Mouse (Mus musculus) neural tube, embryonic 12.5 days (tissue): ENCODE measurements around the gene Dclk1. TPM values are rescaled to one million over a fixed set of nuclear protein-coding genes. Genes with fewer than 3 reads are reported as not detected.

Source experiments
- ATAC-seq: fragments of 200-750 bp; cut with Nextera tagmentation; 2 replicates; pipeline ENCODE4 v1.8.0; 2017; ENCODE audit warnings: low read depth, mild to moderate bottlenecking, moderate TSS enrichment, moderate library complexity; ENCODE audit not compliant: low FRiP score
- H3K27ac ChIP-seq: fragments of 300-500 bp; sonication (generic); 2 replicates; pipeline ENCODE4 v1.5.1; 2016
- H3K27me3 ChIP-seq: fragments of 300-500 bp; sonication (generic); replicated peaks from 2 replicates; pipeline ENCODE4 v1.6.1; 2016; ENCODE audit warnings: mild to moderate bottlenecking
- H3K36me3 ChIP-seq: fragments of 300-500 bp; sonication (generic); 2 replicates; pipeline ENCODE4 v1.6.1; 2016; ENCODE audit warnings: mild to moderate bottlenecking
- H3K4me1 ChIP-seq: fragments of 300-500 bp; sonication (generic); 2 replicates; pipeline ENCODE4 v1.6.1; 2016
- H3K4me2 ChIP-seq: fragments of 300-500 bp; sonication (generic); replicated peaks from 2 replicates; pipeline ENCODE4 v1.6.1; 2016; ENCODE audit warnings: mild to moderate bottlenecking
- H3K4me3 ChIP-seq: fragments of 300-500 bp; sonication (generic); 2 replicates; pipeline ENCODE4 v1.5.1; 2016
- H3K9ac ChIP-seq: fragments of 300-500 bp; sonication (generic); 2 replicates; pipeline ENCODE4 v1.6.1; 2016; ENCODE audit warnings: mild to moderate bottlenecking
- H3K9me3 ChIP-seq: fragments of 300-500 bp; sonication (generic); 2 replicates; pipeline ENCODE4 v1.6.1; 2016; ENCODE audit warnings: mild to moderate bottlenecking
- WGBS: fragments of 180-500 bp; shearing (Covaris S2); methylation state at CpG from one replicate; pipeline ENCODE4 v1.1.7; 2016; 5-methylcytosine and 5-hydroxymethylcytosine counted together
- polyA plus RNA-seq: library from polyadenylated mRNA; unstranded; fragments of >200 nt; fragmentation: Nextera tagmentation; extraction: Ambion mirVana; gene quantifications from 2 replicates; pipeline ENCODE4 v1.2.1, GENCODE M21; 2016

Dclk1 gene
- polyA plus RNA-seq, 1 experiment from 2014 or later = 171 TPM

DNA sequence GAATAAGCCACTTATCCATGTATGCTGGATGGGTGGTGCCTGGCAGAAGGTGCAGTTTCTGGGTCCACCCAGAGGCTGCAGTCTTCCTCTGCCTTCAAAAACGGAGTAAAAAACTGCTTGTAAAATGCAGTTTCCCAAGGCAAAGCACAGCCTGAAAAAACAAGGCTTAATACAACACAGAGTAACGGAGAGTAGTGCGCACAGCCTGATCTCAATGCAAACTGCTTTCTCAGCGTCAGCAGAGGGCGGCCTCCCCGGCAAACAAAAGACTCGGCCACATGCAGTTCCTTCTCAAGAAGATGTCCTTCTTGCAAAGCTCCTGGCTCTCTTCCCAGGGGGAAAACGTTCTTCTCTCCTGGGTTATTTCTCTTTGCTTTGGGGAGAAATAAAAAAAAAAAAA lies 300.1 kb downstream of the Dclk1 start:
- Histone ChIP-seq H3K4me3 (no peak overlapping the region), H3K9ac (no peak overlapping the region), H3K4me1 (peaks cover 33% of the 10 kb centered on the region), H3K36me3 (no peaks in the 10 kb centered on the region), H3K4me2 (no peak overlapping the region), H3K27me3 (no peaks in the 10 kb centered on the region), H3K27ac (no peak overlapping the region), H3K9me3 (no peaks in the 10 kb centered on the region)
- peak; percentile 14; the same call in 1 of the 2 replicates for ATAC-seq
- 13% methylated on average over 8 of the region's 8 CpGs for WGBS

GRCm38 (mm10) chr3:55542947-55543346 lies 300.8 kb downstream of the Dclk1 start:
- WGBS = 82% methylated on average over 16 of the region's 16 CpGs
- H3K27ac ChIP-seq = no peak overlapping the region
- no peaks in the 10 kb centered on the region for H3K27me3 ChIP-seq
- no peaks in the 10 kb centered on the region for H3K36me3 ChIP-seq
- ATAC-seq = no peak
- no peak overlapping the region for H3K4me3 ChIP-seq
- no peaks in the 10 kb centered on the region for H3K9me3 ChIP-seq
- peaks cover 26% of the 10 kb centered on the region for H3K4me1 ChIP-seq
- H3K4me2 ChIP-seq = no peak overlapping the region
- H3K9ac ChIP-seq = no peak overlapping the region

DNA sequence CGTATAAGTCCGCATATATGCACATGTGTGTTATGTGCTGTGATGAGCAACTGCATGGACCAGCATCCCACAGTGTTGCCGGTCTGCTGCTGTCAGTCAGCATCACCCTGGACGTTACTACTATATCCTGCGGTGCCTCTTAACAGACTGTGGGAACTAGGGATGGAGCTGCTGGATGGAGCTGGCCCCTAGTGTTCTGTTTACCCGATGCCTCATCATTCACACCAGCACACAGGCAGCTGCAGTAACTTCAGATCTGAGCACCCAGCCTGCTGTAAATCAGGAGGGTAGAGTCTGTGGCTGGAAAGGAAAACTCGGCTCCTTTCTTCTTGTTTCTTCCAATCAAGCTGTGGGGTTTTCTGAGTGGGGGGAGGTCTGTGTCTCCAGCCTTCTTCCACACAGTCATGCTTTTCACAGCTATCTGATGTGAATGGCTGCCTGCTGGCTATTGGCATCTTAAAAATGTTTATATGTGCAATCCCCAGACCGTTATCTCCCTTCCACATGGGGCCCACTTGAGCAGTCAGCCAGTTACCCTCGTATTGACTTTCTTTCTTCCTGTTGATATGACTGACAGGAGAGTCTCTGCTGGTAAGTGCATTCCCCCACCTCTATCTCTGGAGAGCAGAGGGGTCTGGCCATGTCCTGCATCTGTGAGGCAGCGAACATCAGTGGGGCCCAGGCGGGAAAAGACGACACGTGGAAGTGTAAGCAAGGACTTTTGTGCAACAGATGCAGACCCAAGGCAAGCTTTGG lies 301.9 kb downstream of the Dclk1 start:
- Histone ChIP-seq H3K4me2 (no peak overlapping the region), H3K4me1 (peaks cover 23% of the 10 kb centered on the region), H3K27me3 (no peaks in the 10 kb centered on the region), H3K27ac (no peak overlapping the region), H3K9ac (no peak overlapping the region), H3K9me3 (no peaks in the 10 kb centered on the region), H3K36me3 (no peaks in the 10 kb centered on the region), H3K4me3 (no peak overlapping the region)
- WGBS = 51% methylated on average over 13 of the region's 13 CpGs
- ATAC-seq = peak; percentile 57; the same call in 1 of the 2 replicates

DNA sequence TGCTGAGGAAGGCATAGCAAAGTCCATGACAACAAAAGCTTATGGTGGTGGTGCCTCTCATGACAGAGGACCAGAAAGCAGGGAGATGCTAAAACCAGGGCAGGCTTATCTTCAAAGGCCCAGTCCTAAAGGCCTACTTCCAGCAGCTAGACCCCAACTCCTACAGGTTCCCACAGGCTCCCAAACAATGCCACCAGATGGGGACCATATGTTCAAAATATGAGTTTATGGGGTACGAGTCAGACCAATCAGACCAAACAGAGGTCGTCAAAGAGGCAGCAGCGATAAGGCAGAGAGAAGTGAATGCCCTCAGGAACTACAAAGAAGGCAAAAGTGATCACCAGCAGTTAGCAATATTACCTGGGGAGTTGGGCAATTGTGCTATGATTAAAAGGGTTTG lies 303.1 kb downstream of the Dclk1 start:
- Histone ChIP-seq H3K9me3 (no peaks in the 10 kb centered on the region), H3K4me3 (no peak overlapping the region), H3K27ac (no peak overlapping the region), H3K36me3 (no peaks in the 10 kb centered on the region), H3K4me1 (peaks cover 16% of the 10 kb centered on the region), H3K27me3 (no peaks in the 10 kb centered on the region), H3K9ac (no peak overlapping the region), H3K4me2 (no peak overlapping the region)
- ATAC-seq = no peak
- 68% methylated on average over 3 of the region's 3 CpGs for WGBS

DNA sequence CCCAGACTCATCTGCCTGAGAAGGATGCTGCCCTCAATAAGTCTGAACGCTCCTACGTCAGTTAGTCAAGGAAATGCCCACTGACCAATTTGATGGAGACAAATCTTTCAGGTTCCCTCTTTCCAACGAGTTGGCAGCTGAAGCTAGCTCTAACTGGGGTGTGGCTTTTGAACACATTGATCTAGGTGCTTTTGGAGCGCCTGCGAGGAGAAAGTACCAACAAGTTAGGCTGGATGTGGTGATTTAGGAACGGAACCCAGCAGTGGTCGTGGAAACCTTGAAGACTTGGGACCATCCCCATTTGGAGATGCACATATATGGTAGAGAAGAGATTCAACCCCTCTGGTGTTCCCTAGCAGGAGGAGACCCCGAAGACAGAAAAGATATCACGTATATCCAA lies 303.8 kb downstream of the Dclk1 start:
- Histone ChIP-seq H3K27ac (no peak overlapping the region), H3K4me1 (peaks cover 16% of the 10 kb centered on the region), H3K4me3 (no peak overlapping the region), H3K27me3 (no peaks in the 10 kb centered on the region), H3K4me2 (no peak overlapping the region), H3K9ac (no peak overlapping the region), H3K36me3 (no peaks in the 10 kb centered on the region), H3K9me3 (no peaks in the 10 kb centered on the region)
- ATAC-seq = no peak
- 92% methylated on average over 9 of the region's 9 CpGs for WGBS

DNA sequence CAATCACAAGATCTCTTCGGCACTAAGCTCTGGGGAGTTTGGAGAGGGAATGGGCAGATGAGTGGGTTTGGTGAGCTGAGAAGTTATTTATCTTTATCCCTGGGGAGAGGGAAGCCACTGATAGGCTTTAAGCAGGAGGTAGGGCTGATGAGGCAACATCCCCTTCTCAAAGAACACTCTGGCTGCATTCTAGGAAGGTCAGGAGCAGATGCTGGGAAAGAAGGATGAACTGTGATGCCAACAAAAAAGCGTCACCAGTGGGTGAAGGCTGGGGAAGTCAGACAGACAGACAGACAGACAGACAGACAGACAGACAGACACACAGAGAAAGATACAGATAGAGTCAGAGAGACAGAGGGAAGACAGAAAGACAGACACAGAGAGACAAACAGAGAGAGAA lies 304.9 kb downstream of the Dclk1 start:
- Histone ChIP-seq H3K27me3 (no peaks in the 10 kb centered on the region), H3K36me3 (no peaks in the 10 kb centered on the region), H3K4me2 (no peak overlapping the region), H3K9me3 (no peaks in the 10 kb centered on the region), H3K4me3 (no peak overlapping the region), H3K4me1 (peaks cover 16% of the 10 kb centered on the region), H3K27ac (no peak overlapping the region), H3K9ac (no peak overlapping the region)
- ATAC-seq = no peak
- 82% methylated on average over 2 of the region's 2 CpGs for WGBS

GRCm38 (mm10) chr3:55549376-55549775 lies 307.2 kb downstream of the Dclk1 start:
- H3K27ac ChIP-seq = no peak overlapping the region
- no peak overlapping the region for H3K4me2 ChIP-seq
- no peaks in the 10 kb centered on the region for H3K36me3 ChIP-seq
- ATAC-seq = no peak
- no peaks in the 10 kb centered on the region for H3K9me3 ChIP-seq
- H3K4me1 ChIP-seq = peaks cover 1% of the 10 kb centered on the region
- no peak overlapping the region for H3K4me3 ChIP-seq
- no peaks in the 10 kb centered on the region for H3K27me3 ChIP-seq
- H3K9ac ChIP-seq = no peak overlapping the region
- WGBS = 94% methylated on average over 7 of the region's 7 CpGs

GRCm38 (mm10) chr3:55550962-55551361 lies 308.8 kb downstream of the Dclk1 start:
- no peak overlapping the region for H3K4me3 ChIP-seq
- H3K27ac ChIP-seq = no peak overlapping the region
- WGBS = 77% methylated on average over 4 of the region's 4 CpGs
- ATAC-seq = no peak
- H3K27me3 ChIP-seq = no peaks in the 10 kb centered on the region
- H3K4me1 ChIP-seq = no peaks in the 10 kb centered on the region
- no peak overlapping the region for H3K4me2 ChIP-seq
- no peak overlapping the region for H3K9ac ChIP-seq
- H3K36me3 ChIP-seq = no peaks in the 10 kb centered on the region
- H3K9me3 ChIP-seq = no peaks in the 10 kb centered on the region

DNA sequence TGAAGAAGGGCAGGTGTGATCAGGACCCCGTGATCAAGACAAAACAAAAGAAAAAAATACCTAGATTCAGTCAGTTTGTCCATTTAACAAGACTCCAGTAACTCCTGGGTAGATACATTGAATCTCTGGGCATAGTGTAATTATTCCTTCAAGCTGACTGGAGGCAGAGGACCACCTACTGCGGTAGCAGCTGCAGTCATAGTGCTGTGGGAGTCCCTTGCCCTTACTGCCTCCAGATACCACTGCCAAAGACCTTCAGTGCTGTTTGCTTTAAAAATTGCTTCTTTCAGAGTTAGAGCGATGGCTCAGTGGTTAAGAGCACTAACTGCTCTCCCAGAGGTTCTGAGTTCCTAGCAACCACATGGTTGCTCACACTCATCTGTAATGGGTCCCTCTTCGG lies 309.7 kb downstream of the Dclk1 start:
- no peak overlapping the region for H3K4me3 ChIP-seq
- no peaks in the 10 kb centered on the region for H3K27me3 ChIP-seq
- no peaks in the 10 kb centered on the region for H3K9me3 ChIP-seq
- no peak overlapping the region for H3K27ac ChIP-seq
- H3K36me3 ChIP-seq = no peaks in the 10 kb centered on the region
- ATAC-seq = no peak
- 83% methylated on average over 4 of the region's 4 CpGs for WGBS
- no peak overlapping the region for H3K9ac ChIP-seq
- no peaks in the 10 kb centered on the region for H3K4me1 ChIP-seq
- H3K4me2 ChIP-seq = no peak overlapping the region

GRCm38 (mm10) chr3:55553031-55553430 lies 310.9 kb downstream of the Dclk1 start:
- WGBS = 93% methylated on average over 9 of the region's 9 CpGs
- H3K9me3 ChIP-seq = no peaks in the 10 kb centered on the region
- no peak overlapping the region for H3K4me3 ChIP-seq
- ATAC-seq = no peak
- H3K4me2 ChIP-seq = no peak overlapping the region
- H3K9ac ChIP-seq = no peak overlapping the region
- H3K4me1 ChIP-seq = no peaks in the 10 kb centered on the region
- H3K27ac ChIP-seq = no peak overlapping the region
- no peaks in the 10 kb centered on the region for H3K27me3 ChIP-seq
- H3K36me3 ChIP-seq = no peaks in the 10 kb centered on the region

GRCm38 (mm10) chr3:55555848-55556247 lies 313.7 kb downstream of the Dclk1 start:
- Histone ChIP-seq H3K36me3 (no peaks in the 10 kb centered on the region), H3K9me3 (no peaks in the 10 kb centered on the region), H3K4me3 (no peak overlapping the region), H3K27me3 (no peaks in the 10 kb centered on the region), H3K4me2 (no peak overlapping the region), H3K4me1 (no peaks in the 10 kb centered on the region), H3K27ac (no peak overlapping the region), H3K9ac (no peak overlapping the region)
- no peak for ATAC-seq
- WGBS = 90% methylated on average over 6 of the region's 6 CpGs

DNA sequence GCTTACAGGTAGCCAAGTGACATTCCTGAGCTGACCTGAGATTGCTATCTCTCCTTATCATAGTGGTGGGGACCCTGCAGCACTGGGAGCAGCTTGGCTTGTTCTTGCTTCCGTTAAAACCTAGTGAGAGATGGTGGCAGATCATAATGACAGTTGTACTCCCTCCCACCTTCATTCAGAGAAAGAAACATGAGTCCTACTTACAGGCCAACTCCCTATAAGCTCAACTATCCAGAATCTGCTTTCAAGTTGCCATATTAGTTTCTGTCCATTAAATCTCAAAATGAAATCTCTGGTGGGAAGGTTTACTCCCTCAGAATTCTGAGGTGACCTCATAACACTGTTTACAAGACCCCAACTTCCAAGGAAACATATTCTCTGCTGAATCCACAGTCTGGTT lies 316.4 kb downstream of the Dclk1 start:
- ATAC-seq = no peak
- Histone ChIP-seq H3K27ac (no peak overlapping the region), H3K36me3 (no peaks in the 10 kb centered on the region), H3K4me1 (no peaks in the 10 kb centered on the region), H3K27me3 (no peaks in the 10 kb centered on the region), H3K4me3 (no peak overlapping the region), H3K9ac (no peak overlapping the region), H3K9me3 (no peaks in the 10 kb centered on the region), H3K4me2 (no peak overlapping the region)
- 88% methylated on average over 1 of the region's 1 CpGs for WGBS

DNA sequence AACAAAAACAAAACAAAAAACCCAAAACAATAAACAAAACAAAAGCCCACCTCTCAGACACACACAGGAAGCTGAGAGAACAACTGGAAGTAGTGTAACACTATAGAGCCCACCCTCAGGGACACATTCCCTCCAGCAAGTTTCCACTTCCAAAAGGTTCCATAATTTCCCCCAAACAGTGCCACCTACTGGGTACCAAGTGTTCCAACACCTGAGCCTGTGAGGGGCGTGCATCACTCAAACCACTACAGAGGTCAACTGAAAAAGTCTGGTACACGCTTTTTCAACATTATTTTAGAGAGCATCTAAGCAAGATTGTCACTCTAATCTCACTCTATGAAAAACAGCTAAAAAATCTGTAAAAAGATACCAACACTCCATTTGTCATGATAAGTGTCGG lies 325.3 kb downstream of the Dclk1 start:
- 94% methylated on average over 3 of the region's 3 CpGs for WGBS
- H3K27ac ChIP-seq = no peak overlapping the region
- ATAC-seq = no peak

More for the DNA sequence above, 325.3 kb downstream of the Dclk1 start:
- Histone ChIP-seq H3K9ac (no peak overlapping the region), H3K4me1 (peaks cover 7% of the 10 kb centered on the region), H3K27me3 (no peaks in the 10 kb centered on the region), H3K9me3 (no peaks in the 10 kb centered on the region), H3K4me3 (no peak overlapping the region), H3K36me3 (no peaks in the 10 kb centered on the region), H3K4me2 (no peak overlapping the region)
